Mouse (Mus musculus) limb, embryonic 14.5 days (tissue): ENCODE measurements around the gene Timm22. TPM values are rescaled to one million over a fixed set of nuclear protein-coding genes. Genes with fewer than 3 reads are reported as not detected.
A peak's percentile ranks its signal among the peaks of the same experiment; 100 is the strongest.

ENCODE experiments used
- ATAC-seq: fragments of 200-750 bp; cut with Nextera tagmentation; 2 replicates; pipeline ENCODE4 v1.8.0; 2017; ENCODE audit warnings: low read depth, moderate number of reproducible peaks, moderate TSS enrichment; ENCODE audit not compliant: low FRiP score
- DNase-seq: peaks from one replicate; pipeline ENCODE4 v3.0.0-alpha.2; 2015; ENCODE audit warnings: low spot score
- H3K27ac ChIP-seq: fragments of 300-500 bp; sonication (generic); replicated peaks from 2 replicates; pipeline ENCODE4 v1.5.1; 2014; ENCODE audit warnings: low read depth, mild to moderate bottlenecking, low read length, moderate library complexity, mixed read lengths
- H3K27me3 ChIP-seq: fragments of 300-500 bp; sonication (generic); 2 replicates; pipeline ENCODE4 v1.6.1; 2014; ENCODE audit warnings: low read length, mixed read lengths; ENCODE audit not compliant: control insufficient read depth, insufficient read depth
- H3K36me3 ChIP-seq: fragments of 300-500 bp; sonication (generic); 2 replicates; pipeline ENCODE4 v1.6.1; 2014; ENCODE audit warnings: mild to moderate bottlenecking, low read length, moderate library complexity, mixed read lengths; ENCODE audit not compliant: control insufficient read depth, insufficient read depth
- H3K4me1 ChIP-seq: fragments of 300-500 bp; sonication (generic); 2 replicates; pipeline ENCODE4 v1.6.1; 2014; ENCODE audit warnings: antibody characterized with exemption, low read length, mixed read lengths; ENCODE audit not compliant: control insufficient read depth, insufficient read depth
- H3K4me2 ChIP-seq: fragments of 300-500 bp; sonication (generic); replicated peaks from 2 replicates; pipeline ENCODE4 v1.6.1; 2014; ENCODE audit warnings: low read depth, mild to moderate bottlenecking, low read length, moderate library complexity; ENCODE audit not compliant: severe bottlenecking
- H3K4me3 ChIP-seq: fragments of 300-500 bp; sonication (generic); replicated peaks from 2 replicates; pipeline ENCODE4 v1.5.1; 2014; ENCODE audit warnings: low read length
- H3K9ac ChIP-seq: fragments of 300-500 bp; sonication (generic); 2 replicates; pipeline ENCODE4 v1.6.1; 2014; ENCODE audit warnings: mild to moderate bottlenecking, low read depth, low read length, moderate library complexity; ENCODE audit not compliant: severe bottlenecking
- H3K9me3 ChIP-seq: fragments of 300-500 bp; sonication (generic); 2 replicates; pipeline ENCODE4 v1.6.1; 2016; ENCODE audit warnings: low read length; ENCODE audit not compliant: control insufficient read depth
- POLR2A ChIP-seq: fragments of 200-500 bp; IDR thresholded peaks from 2 replicates; pipeline ENCODE4 v1.8.0; 2012; ENCODE audit warnings: inconsistent platforms, mild to moderate bottlenecking, moderate library complexity, borderline replicate concordance; ENCODE audit not compliant: insufficient read depth, insufficient read length; ENCODE audit errors: extremely low read depth
- WGBS: fragments of 180-500 bp; shearing (Covaris S2); extraction: QIAGEN DNeasy Blood & Tissue Kit; methylation state at CpG from one replicate; pipeline ENCODE4 v1.1.7; 2014; 5-methylcytosine and 5-hydroxymethylcytosine counted together
- polyA plus RNA-seq, 2 experiments: library from polyadenylated mRNA; depleted of rRNA in 1 of 2; stranded (reverse) in 1 of 2; unstranded in 1 of 2; fragments of >200 nt; fragmentation: Nextera tagmentation in 1 of 2; extraction: Ambion mirVana in 1 of 2; gene quantifications; 2 replicates each; pipeline versions ENCODE4 v1.2.1 to v1.2.3; 2012 to 2014

Timm22 gene
- polyA plus RNA-seq, 2 experiments = 38.5 to 125 TPM

- peak; percentile 38 for DNase-seq
- H3K27ac ChIP-seq = 0 out of 2 replicates have a peak overlapping the region, but pooled peaks have one; percentile 40
Measured at GRCm38 (mm10) chr11:76446251-76446650, 39.5 kb downstream of the Timm22 start.

GRCm38 (mm10) chr11:76449520-76450201, 42.9 kb downstream of the Timm22 start:
- 11% methylated on average over 15 of the region's 15 CpGs for WGBS
- Histone ChIP-seq H3K4me2 (peak overlapping the region; percentile 19; the same call in 1 of the 2 replicates), H3K4me1 (peaks cover 57% of the 10 kb centered on the region), H3K27ac (peak overlapping the region; percentile 79), H3K4me3 (no peak overlapping the region), H3K27me3 (no peaks in the 10 kb centered on the region), H3K36me3 (peaks cover 45% of the 10 kb centered on the region), H3K9ac (peak overlapping the region; percentile 2; the same call in 1 of the 2 replicates), H3K9me3 (no peaks in the 10 kb centered on the region)
- TF ChIP-seq POLR2A = no peak
- DNase-seq = peak; percentile 81
- ATAC-seq = peak; percentile 48

More at GRCm38 (mm10) chr11:76446251-76446650, 39.5 kb downstream of the Timm22 start:
- Histone ChIP-seq H3K36me3 (peaks cover 24% of the 10 kb centered on the region), H3K4me3 (no peak overlapping the region), H3K9me3 (no peaks in the 10 kb centered on the region), H3K9ac (no peak overlapping the region), H3K4me1 (peaks cover 57% of the 10 kb centered on the region), H3K27me3 (no peaks in the 10 kb centered on the region), H3K4me2 (no peak overlapping the region)
- WGBS = 6% methylated on average over 10 of the region's 10 CpGs
- no peak for ATAC-seq
- TF ChIP-seq POLR2A = no peak

GRCm38 (mm10) chr11:76450202-76450561, 43.4 kb downstream of the Timm22 start:
- Histone ChIP-seq H3K36me3 (peaks cover 50% of the 10 kb centered on the region), H3K4me2 (0 out of 2 replicates have a peak overlapping the region, but pooled peaks have one; percentile 5), H3K4me3 (no peak overlapping the region), H3K9me3 (no peaks in the 10 kb centered on the region), H3K9ac (0 out of 2 replicates have a peak overlapping the region, but pooled peaks have one; percentile 2), H3K27ac (peak overlapping the region; percentile 79), H3K27me3 (no peaks in the 10 kb centered on the region), H3K4me1 (peaks cover 53% of the 10 kb centered on the region)
- ATAC-seq = no peak
- no peak for TF ChIP-seq POLR2A
- WGBS = 37% methylated on average over 3 of the region's 3 CpGs
- DNase-seq = no peak

- Histone ChIP-seq H3K27me3 (no peaks in the 10 kb centered on the region), H3K9me3 (no peaks in the 10 kb centered on the region), H3K27ac (no peak overlapping the region), H3K4me1 (peaks cover 17% of the 10 kb centered on the region), H3K4me3 (no peak overlapping the region), H3K9ac (no peak overlapping the region), H3K4me2 (no peak overlapping the region), H3K36me3 (peaks cover 58% of the 10 kb centered on the region)
- no peak for TF ChIP-seq POLR2A
- WGBS = 57% methylated on average over 5 of the region's 5 CpGs
- DNase-seq (peak; percentile 83), ATAC-seq (peak; percentile 69)
Measured at GRCm38 (mm10) chr11:76454492-76454891, 47.7 kb downstream of the Timm22 start.

GRCm38 (mm10) chr11:76456233-76456632, 49.5 kb downstream of the Timm22 start:
- ATAC-seq = peak; percentile 23; the same call in 1 of the 2 replicates
- WGBS = 13% methylated on average over 6 of the region's 6 CpGs
- H3K4me3 ChIP-seq = no peak overlapping the region
- H3K4me2 ChIP-seq = no peak overlapping the region
- H3K9ac ChIP-seq = no peak overlapping the region
- H3K36me3 ChIP-seq = peaks cover 63% of the 10 kb centered on the region
- DNase-seq = peak; percentile 84
- no peaks in the 10 kb centered on the region for H3K9me3 ChIP-seq
- no peaks in the 10 kb centered on the region for H3K27me3 ChIP-seq
- no peak for TF ChIP-seq POLR2A
- no peak overlapping the region for H3K27ac ChIP-seq
- peaks cover 6% of the 10 kb centered on the region; the same call in 1 of the 2 replicates for H3K4me1 ChIP-seq
